Mouse (Mus musculus) lung, embryonic 16.5 days (tissue): ENCODE data around the gene Jpt1. TPM values are rescaled to one million over a fixed set of nuclear protein-coding genes. Genes with fewer than 3 reads are reported as not detected.
A peak's percentile ranks its signal among the peaks of the same experiment; 100 is the strongest.
"Not testable (repeated sequence)": the region's sequence is repeated elsewhere in the genome, so short reads cannot be mapped to it uniquely, and the experiment has no call there.

Experiments
- ATAC-seq: fragments of 200-750 bp; cut with Nextera tagmentation; 2 replicates; pipeline ENCODE4 v1.8.0; 2017; ENCODE audit warnings: low read depth, mild to moderate bottlenecking, moderate library complexity
- H3K27ac ChIP-seq: fragments of 300-500 bp; sonication (generic); 2 replicates; pipeline ENCODE4 v1.5.1; 2014; ENCODE audit warnings: mild to moderate bottlenecking, control low read depth, low read length
- H3K27me3 ChIP-seq: fragments of 300-500 bp; sonication (generic); 2 replicates; pipeline ENCODE4 v1.6.1; 2014; ENCODE audit warnings: low read depth, low read length, mixed read lengths; ENCODE audit not compliant: control insufficient read depth, insufficient read depth
- H3K36me3 ChIP-seq: fragments of 300-500 bp; sonication (generic); 2 replicates; pipeline ENCODE4 v1.6.1; 2014; ENCODE audit warnings: low read length; ENCODE audit not compliant: control insufficient read depth, insufficient read depth
- H3K4me1 ChIP-seq: fragments of 300-500 bp; sonication (generic); replicated peaks from 2 replicates; pipeline ENCODE4 v1.6.1; 2014; ENCODE audit warnings: low read length, mixed read lengths; ENCODE audit not compliant: control insufficient read depth, insufficient read depth
- H3K4me2 ChIP-seq: fragments of 300-500 bp; sonication (generic); 2 replicates; pipeline ENCODE4 v1.6.1; 2014; ENCODE audit warnings: low read depth, low read length, control low read depth
- H3K4me3 ChIP-seq: fragments of 300-500 bp; sonication (generic); 2 replicates; pipeline ENCODE4 v1.5.1; 2014; ENCODE audit warnings: mild to moderate bottlenecking, low read length, control low read depth
- H3K9ac ChIP-seq: fragments of 300-500 bp; sonication (generic); 2 replicates; pipeline ENCODE4 v1.6.1; 2014; ENCODE audit warnings: low read length, control low read depth
- H3K9me3 ChIP-seq: fragments of 300-500 bp; sonication (generic); 2 replicates; pipeline ENCODE4 v1.6.1; 2016; ENCODE audit warnings: low read length; ENCODE audit not compliant: control insufficient read depth
- WGBS: fragments of 180-500 bp; shearing (Covaris S2); extraction: QIAGEN DNeasy Blood & Tissue Kit; methylation state at CpG from one replicate; pipeline ENCODE4 v1.1.7; 2014; 5-methylcytosine and 5-hydroxymethylcytosine counted together
- polyA plus RNA-seq: library from polyadenylated mRNA; unstranded; fragments of >200 nt; fragmentation: Nextera tagmentation; extraction: Ambion mirVana; gene quantifications from 2 replicates; pipeline ENCODE4 v1.2.1, GENCODE M21; 2015

Gene Jpt1
- polyA plus RNA-seq, 1 experiment from 2014 or later: 460 TPM

DNA sequence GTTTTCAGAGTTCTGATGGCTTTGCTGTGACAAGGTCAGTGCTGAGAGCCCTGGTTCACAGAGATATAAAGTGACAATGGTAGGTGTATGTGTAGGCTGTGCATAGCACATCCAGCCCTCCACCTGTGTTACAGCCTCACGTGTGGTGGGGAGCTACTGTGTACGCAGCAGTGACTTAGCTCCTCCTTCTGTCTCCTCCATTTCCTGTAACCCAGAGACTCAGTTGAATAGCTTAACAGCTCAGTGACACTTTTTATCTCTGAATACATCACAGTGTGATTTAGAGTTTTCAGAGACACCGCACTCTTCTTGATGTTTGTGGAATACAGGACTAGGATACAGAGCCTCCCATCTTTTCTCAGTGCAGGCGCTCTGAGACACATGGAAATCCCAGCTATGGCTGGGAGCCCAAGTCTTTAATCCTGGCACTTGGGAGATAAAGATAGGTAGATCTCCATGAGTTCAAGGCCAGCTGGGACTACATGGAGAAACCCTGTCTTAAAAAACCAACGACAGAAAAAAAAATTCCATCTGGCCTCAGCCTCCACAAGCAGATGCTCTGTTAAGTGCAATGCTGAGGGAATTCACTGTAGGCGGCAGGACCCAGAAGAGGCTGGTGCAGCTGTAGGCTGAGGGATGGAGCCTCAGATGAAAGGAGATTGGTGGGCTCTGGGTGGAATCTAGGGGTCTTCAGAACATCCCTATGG, 32.5 kb downstream of the Jpt1 start:
- ATAC-seq: no peak

GRCm38 (mm10) chr11:115478296-115478938, 35.8 kb downstream of the Jpt1 start:
- 81% methylated on average over 9 of the region's 9 CpGs for WGBS
- ATAC-seq: no peak
- Histone ChIP-seq H3K36me3 (no peaks in the 10 kb centered on the region), H3K4me2 (no peak overlapping the region), H3K4me1 (peaks cover 18% of the 10 kb centered on the region), H3K4me3 (no peak overlapping the region), H3K27ac (no peak overlapping the region), H3K9ac (no peak overlapping the region), H3K9me3 (no peaks in the 10 kb centered on the region), H3K27me3 (no peaks in the 10 kb centered on the region)

More for the DNA sequence above, 32.5 kb downstream of the Jpt1 start:
- no peak overlapping the region for H3K9ac ChIP-seq
- H3K36me3 ChIP-seq: no peaks in the 10 kb centered on the region
- H3K27me3 ChIP-seq: no peaks in the 10 kb centered on the region
- H3K4me2 ChIP-seq: no peak overlapping the region
- no peak overlapping the region for H3K27ac ChIP-seq
- H3K9me3 ChIP-seq: no peaks in the 10 kb centered on the region
- WGBS: 75% methylated on average over 6 of the region's 6 CpGs
- H3K4me1 ChIP-seq: peaks cover 3% of the 10 kb centered on the region; the same call in 1 of the 2 replicates
- no peak overlapping the region for H3K4me3 ChIP-seq

- not testable (repeated sequence) for H3K4me2 ChIP-seq, H3K4me3 ChIP-seq, H3K36me3 ChIP-seq, H3K9me3 ChIP-seq, H3K27me3 ChIP-seq, H3K27ac ChIP-seq, ATAC-seq
- Histone ChIP-seq H3K9ac (peak overlapping the region; percentile 5; the same call in 1 of the 2 replicates), H3K4me1 (peaks cover 18% of the 10 kb centered on the region)
- 80% methylated on average over 7 of the region's 7 CpGs for WGBS
These were observed 36.8 kb downstream of the Jpt1 start for GRCm38 (mm10) chr11:115477388-115477787.

- H3K27ac ChIP-seq, ATAC-seq, H3K27me3 ChIP-seq, H3K4me3 ChIP-seq, H3K36me3 ChIP-seq, H3K9me3 ChIP-seq: not testable (repeated sequence)
- peak overlapping the region; percentile 84 for H3K9ac ChIP-seq
- peaks cover 18% of the 10 kb centered on the region for H3K4me1 ChIP-seq
- whole genome bisulfite sequencing: 78% methylated on average over 4 of the region's 4 CpGs
- H3K4me2 ChIP-seq: peak overlapping the region; percentile 66; the same call in 1 of the 2 replicates
These were observed 37.6 kb downstream of the Jpt1 start for GRCm38 (mm10) chr11:115476630-115477029.

- peak; percentile 27 for ATAC-seq
- H3K9ac ChIP-seq: peak overlapping the region; percentile 84
- peaks cover 18% of the 10 kb centered on the region for H3K4me1 ChIP-seq
- no peak overlapping the region; the same call in 1 of the 2 replicates for H3K27ac ChIP-seq
- H3K4me3 ChIP-seq: peak overlapping the region; percentile 94
- H3K9me3 ChIP-seq: no peaks in the 10 kb centered on the region
- H3K36me3 ChIP-seq: no peaks in the 10 kb centered on the region
- peak overlapping the region; percentile 66 for H3K4me2 ChIP-seq
- 2% methylated on average over 28 of the region's 28 CpGs for WGBS
- no peaks in the 10 kb centered on the region for H3K27me3 ChIP-seq
These were observed 38.4 kb downstream of the Jpt1 start for GRCm38 (mm10) chr11:115475758-115476237.

DNA sequence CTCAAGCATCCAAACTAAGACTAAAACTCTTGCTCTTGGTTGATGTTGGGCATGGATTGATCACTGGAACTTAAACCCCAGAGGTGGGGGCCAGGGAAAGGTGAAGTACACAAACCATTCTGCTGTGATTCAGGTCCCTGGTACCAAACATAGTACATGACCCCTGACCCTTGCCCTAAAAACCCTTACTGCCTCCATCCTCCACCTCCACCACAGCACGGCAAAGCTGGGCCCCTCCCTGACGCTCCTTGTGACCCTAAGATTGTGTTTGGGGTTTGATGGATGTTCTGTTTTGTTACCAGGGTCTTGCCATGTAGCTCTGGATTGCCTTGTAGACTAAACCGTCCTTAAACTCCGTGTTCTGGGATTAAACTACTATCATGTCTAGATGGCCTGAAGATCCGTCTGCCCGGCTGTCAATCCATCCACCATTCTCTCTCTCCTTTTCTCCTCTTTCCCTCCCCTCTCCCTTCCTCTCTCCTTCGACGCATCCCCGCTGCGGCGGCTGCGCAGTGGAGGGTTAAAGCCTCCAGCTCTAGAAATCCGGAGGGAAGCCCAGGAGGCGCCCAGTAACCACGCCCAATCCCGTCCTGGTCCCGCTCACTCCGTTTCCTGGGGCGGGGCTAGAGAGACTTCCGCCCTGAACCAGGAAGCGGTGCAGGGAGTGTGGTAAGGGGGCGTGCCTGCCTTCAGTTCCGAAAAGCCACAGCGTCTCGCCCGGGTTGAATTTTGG, 39.0 kb downstream of the Jpt1 start, which contains the start of gene Armc7:
TSS of gene Armc7 (plus strand) at position 643 of the 733 bp plus-strand sequence.
- Histone ChIP-seq H3K36me3 (no peaks in the 10 kb centered on the region), H3K4me2 (peak within 1 kb of the TSS; percentile 66), H3K27me3 (no peaks in the 10 kb centered on the region), H3K4me3 (peak within 1 kb of the TSS; percentile 94), H3K4me1 (peaks cover 18% of the 10 kb centered on the region), H3K27ac (peak within 1 kb of the TSS; percentile 57), H3K9ac (peak within 1 kb of the TSS; percentile 84), H3K9me3 (no peaks in the 10 kb centered on the region)
- under 1% methylated on average over 26 of the region's 26 CpGs for WGBS
- peak; percentile 98 for ATAC-seq

- Histone ChIP-seq H3K36me3 (no peaks in the 10 kb centered on the region), H3K27me3 (no peaks in the 10 kb centered on the region), H3K9me3 (no peaks in the 10 kb centered on the region), H3K4me2 (peak overlapping the region; percentile 19), H3K4me1 (peaks cover 18% of the 10 kb centered on the region), H3K9ac (no peak overlapping the region), H3K4me3 (no peak overlapping the region; the same call in 1 of the 2 replicates), H3K27ac (peak overlapping the region; percentile 34)
- peak; percentile 47 for ATAC-seq
- WGBS: 17% methylated on average over 15 of the region's 15 CpGs
These were observed 40.4 kb downstream of the Jpt1 start for GRCm38 (mm10) chr11:115473626-115474275.

GRCm38 (mm10) chr11:115472183-115472582, 42.0 kb downstream of the Jpt1 start:
- Histone ChIP-seq H3K9me3 (no peaks in the 10 kb centered on the region), H3K27me3 (no peaks in the 10 kb centered on the region), H3K9ac (no peak overlapping the region; the same call in 1 of the 2 replicates), H3K36me3 (no peaks in the 10 kb centered on the region), H3K4me3 (no peak overlapping the region), H3K27ac (no peak overlapping the region), H3K4me2 (no peak overlapping the region), H3K4me1 (peaks cover 18% of the 10 kb centered on the region)
- ATAC-seq: no peak
- WGBS: 80% methylated on average over 7 of the region's 7 CpGs
